Mouse (Mus musculus) stomach, embryonic 14.5 days (tissue): ENCODE data around the gene Tmem41b. TPM values are rescaled to one million over a fixed set of nuclear protein-coding genes. Genes with fewer than 3 reads are reported as not detected.

ENCODE experiments used
- ATAC-seq: fragments of 200-750 bp; cut with Nextera tagmentation; 2 replicates; pipeline ENCODE4 v1.8.0; 2017; ENCODE audit warnings: low read depth, moderate TSS enrichment; ENCODE audit not compliant: insufficient number of reproducible peaks, insufficient read depth, low FRiP score
- H3K27ac ChIP-seq: fragments of 300-500 bp; sonication (generic); 2 replicates; pipeline ENCODE4 v1.5.1; 2014; ENCODE audit warnings: mild to moderate bottlenecking, low read length, moderate library complexity, mixed read lengths
- H3K27me3 ChIP-seq: fragments of 300-500 bp; sonication (generic); 2 replicates; pipeline ENCODE4 v1.6.1; 2014; ENCODE audit warnings: low read length, control low read depth, mixed read lengths; ENCODE audit not compliant: control insufficient read depth, insufficient read depth
- H3K36me3 ChIP-seq: fragments of 300-500 bp; sonication (generic); 2 replicates; pipeline ENCODE4 v1.6.1; 2014; ENCODE audit warnings: mild to moderate bottlenecking, control low read depth, low read length, moderate library complexity, mixed read lengths; ENCODE audit not compliant: control insufficient read depth, insufficient read depth
- H3K4me1 ChIP-seq: fragments of 300-500 bp; sonication (generic); 2 replicates; pipeline ENCODE4 v1.6.1; 2014; ENCODE audit warnings: low read length, control low read depth, mixed read lengths; ENCODE audit not compliant: control insufficient read depth, insufficient read depth
- H3K4me2 ChIP-seq: fragments of 300-500 bp; sonication (generic); replicated peaks from 2 replicates; pipeline ENCODE4 v1.6.1; 2014; ENCODE audit warnings: low read depth, low read length, control low read depth
- H3K4me3 ChIP-seq: fragments of 300-500 bp; sonication (generic); 2 replicates; pipeline ENCODE4 v1.5.1; 2014; ENCODE audit warnings: low read depth, low read length, control low read depth
- H3K9ac ChIP-seq: fragments of 300-500 bp; sonication (generic); replicated peaks from 2 replicates; pipeline ENCODE4 v1.6.1; 2014; ENCODE audit warnings: low read depth, mild to moderate bottlenecking, control low read depth, low read length, moderate library complexity, mixed read lengths
- H3K9me3 ChIP-seq: fragments of 300-500 bp; sonication (generic); 2 replicates; pipeline ENCODE4 v1.6.1; 2016; ENCODE audit warnings: low read depth, low read length, control low read depth; ENCODE audit not compliant: control insufficient read depth
- WGBS: fragments of 180-500 bp; shearing (Covaris S2); extraction: QIAGEN DNeasy Blood & Tissue Kit; methylation state at CpG from one replicate; pipeline ENCODE4 v1.1.7; 2014; 5-methylcytosine and 5-hydroxymethylcytosine counted together
- polyA plus RNA-seq: library from polyadenylated mRNA; unstranded; fragments of >200 nt; fragmentation: Nextera tagmentation; extraction: Ambion mirVana; gene quantifications from 2 replicates; pipeline ENCODE4 v1.2.1, GENCODE M21; 2014

Tmem41b gene
- polyA plus RNA-seq, 1 experiment from 2014 or later = 70.8 TPM

GRCm38 (mm10) chr7:109924965-109925364, 61.8 kb downstream of the Tmem41b start:
- no peaks in the 10 kb centered on the region for H3K9me3 ChIP-seq
- H3K27ac ChIP-seq = no peak overlapping the region
- no peak overlapping the region for H3K9ac ChIP-seq
- H3K4me2 ChIP-seq = no peak overlapping the region
- no peak overlapping the region for H3K4me3 ChIP-seq
- H3K27me3 ChIP-seq = no peaks in the 10 kb centered on the region
- WGBS = 51% methylated on average over 2 of the region's 2 CpGs
- no peak for ATAC-seq
- peaks cover 20% of the 10 kb centered on the region for H3K36me3 ChIP-seq
- no peaks in the 10 kb centered on the region for H3K4me1 ChIP-seq

- Histone ChIP-seq H3K9ac (no peak overlapping the region), H3K4me3 (no peak overlapping the region), H3K36me3 (peaks cover 36% of the 10 kb centered on the region), H3K4me2 (no peak overlapping the region), H3K27me3 (no peaks in the 10 kb centered on the region), H3K4me1 (no peaks in the 10 kb centered on the region), H3K9me3 (no peaks in the 10 kb centered on the region), H3K27ac (no peak overlapping the region)
- no peak for ATAC-seq
- WGBS = 87% methylated on average over 4 of the region's 4 CpGs
Measured at GRCm38 (mm10) chr7:109922889-109923288, 63.8 kb downstream of the Tmem41b start.

Other genes with a start within 250 kb of the Tmem41b start
- gene Tmem9b, start 234.1 kb downstream of the Tmem41b start, polyA plus RNA-seq = 58.8 and 65.9 TPM in 2 replicates
- gene Nrip3, start 204.9 kb downstream of the Tmem41b start, polyA plus RNA-seq = 0.94 and 1.4 TPM in 2 replicates
- gene Scube2, start 121.2 kb downstream of the Tmem41b start, polyA plus RNA-seq = 1.9 and 2.2 TPM in 2 replicates
- gene Dennd5a, start 26.5 kb downstream of the Tmem41b start, polyA plus RNA-seq = 51.3 and 52.4 TPM in 2 replicates
- gene Ipo7, start 31.3 kb upstream of the Tmem41b start, polyA plus RNA-seq = 19.7 and 20.4 TPM in 2 replicates
- 15.2 and 18.2 TPM in 2 replicates for gene Zfp143, start 74.3 kb upstream of the Tmem41b start, polyA plus RNA-seq
- gene Wee1, start 135.1 kb upstream of the Tmem41b start, polyA plus RNA-seq = 38.7 and 41.2 TPM in 2 replicates
- gene Swap70, start 234.8 kb upstream of the Tmem41b start, polyA plus RNA-seq = 25.2 and 26.9 TPM in 2 replicates